Mouse (Mus musculus) ES-E14 (cell line): ENCODE results near the gene Igsf21. TPM values are rescaled to one million over a fixed set of nuclear protein-coding genes. Genes with fewer than 3 reads are reported as not detected.

Experiments used
- DNase-seq: peaks from one replicate; pipeline ENCODE4 v3.0.0-alpha.2; 2013; ENCODE audit warnings: low read depth, low spot score
- H3K27ac ChIP-seq: 2 replicates; pipeline ENCODE4 v1.5.1; 2012; ENCODE audit warnings: low read depth, mild to moderate bottlenecking, low read length, moderate library complexity, mixed read lengths; ENCODE audit not compliant: poor library complexity, insufficient read depth, severe bottlenecking
- H3K36me3 ChIP-seq: 2 replicates; pipeline ENCODE4 v1.6.1; 2012; ENCODE audit warnings: mild to moderate bottlenecking, low read length, moderate library complexity, mixed read lengths; ENCODE audit not compliant: control insufficient read depth, poor library complexity, insufficient read depth, severe bottlenecking
- H3K4me1 ChIP-seq, 2 experiments: fragments of 150-350 bp in 1 of 2; sonication (generic) in 1 of 2; 2 replicates each; pipeline ENCODE4 v1.6.1; 2012; ENCODE audit warnings: low read length in 2 of 2, mild to moderate bottlenecking in 1 of 2, mixed read lengths in 1 of 2; ENCODE audit not compliant: control insufficient read depth in 2 of 2, insufficient read depth in 2 of 2, poor library complexity in 1 of 2
- H3K4me3 ChIP-seq, 2 experiments: fragments of 150-350 bp in 1 of 2; sonication (generic) in 1 of 2; 2 replicates each; pipeline ENCODE4 v1.5.1; 2012; ENCODE audit warnings: low read length in 2 of 2, low read depth in 1 of 2, mild to moderate bottlenecking in 1 of 2, mixed read lengths in 1 of 2; ENCODE audit not compliant: insufficient read depth in 1 of 2, poor library complexity in 1 of 2, severe bottlenecking in 1 of 2
- H3K9ac ChIP-seq: 2 replicates; pipeline ENCODE4 v1.6.1; 2012; ENCODE audit warnings: low read depth, mild to moderate bottlenecking, low read length, mixed read lengths; ENCODE audit not compliant: poor library complexity, insufficient read depth, severe bottlenecking
- H3K9me3 ChIP-seq: fragments of 150-350 bp; sonication (generic); 2 replicates; pipeline ENCODE4 v1.6.1; 2012; ENCODE audit warnings: low read depth, mild to moderate bottlenecking, low read length; ENCODE audit not compliant: control insufficient read depth, insufficient read depth
- CHD2 ChIP-seq: IDR thresholded peaks from 2 replicates; pipeline ENCODE4 v1.6.1; 2014; ENCODE audit warnings: mild to moderate bottlenecking, low read depth, low read length, inconsistent platforms
- HCFC1 ChIP-seq: IDR thresholded peaks from 2 replicates; pipeline ENCODE4 v1.6.1; 2012; ENCODE audit warnings: low read length, inconsistent platforms, borderline replicate concordance; ENCODE audit not compliant: insufficient read depth
- MAFK ChIP-seq: IDR thresholded peaks from 2 replicates; pipeline ENCODE4 v1.6.1; 2014; ENCODE audit warnings: mild to moderate bottlenecking, low read depth, low read length, inconsistent platforms; ENCODE audit not compliant: insufficient read depth
- ZC3H11A ChIP-seq: IDR thresholded peaks from 2 replicates; pipeline ENCODE4 v1.6.1; 2012; ENCODE audit warnings: low read depth, mild to moderate bottlenecking, inconsistent platforms, low read length, borderline replicate concordance
- ZNF384 ChIP-seq: IDR thresholded peaks from 2 replicates; pipeline ENCODE4 v1.6.1; 2012; ENCODE audit warnings: low read depth, low read length, inconsistent platforms
- in situ Hi-C, 2 experiments: fragments of 600-800 bp; cut with MboI; formaldehyde crosslinking; loops; one replicate each; pipeline ENCODE4 v1.15.1; 2025; ENCODE audit warnings: low sequenced_read_pairs in 2 of 2, inconsistent platforms in 1 of 2; ENCODE audit not compliant: unreplicated experiment in 2 of 2
- total RNA-seq: library from RNA; depleted of rRNA; stranded (reverse); fragments of 300-350 nt; gene quantifications from 2 replicates; pipeline ENCODE4 v1.2.3, GENCODE M21; 2012

The Igsf21 gene
- total RNA-seq, 1 experiment, result 2.5 TPM

- in situ Hi-C loops, result no loop called here
Observed at GRCm38 (mm10) chr4:140247006-140248003, 721 bp upstream of the Igsf21 start.

GRCm38 (mm10) chr4:140245286-140246179 lies 1.1 kb downstream of the Igsf21 start:
- Histone ChIP-seq H3K9me3 (no peaks in the 10 kb centered on the region), H3K4me1 (peaks cover 4 to 23% of the 10 kb centered on the region in 2 experiments; a peak in 3 of 4 replicates), H3K9ac (peak overlapping the region; percentile 57), H3K4me3 (peak overlapping the region; percentile 71 to 75), H3K27ac (no peak overlapping the region), H3K36me3 (no peaks in the 10 kb centered on the region)
- no peak for DNase-seq
- in situ Hi-C loops, result no loop called here
- TF ChIP-seq MAFK, result no peak
- TF ChIP-seq CHD2, result no peak
- TF ChIP-seq HCFC1, result no peak
- TF ChIP-seq ZNF384, result no peak
- TF ChIP-seq ZC3H11A, result no peak

More at GRCm38 (mm10) chr4:140247006-140248003, 721 bp upstream of the Igsf21 start:
- TF ChIP-seq ZNF384, result no peak
- TF ChIP-seq MAFK, result no peak
- TF ChIP-seq CHD2, result no peak
- TF ChIP-seq HCFC1, result no peak
- TF ChIP-seq ZC3H11A, result no peak
- no peak for DNase-seq
- Histone ChIP-seq H3K4me3 (peak overlapping the region; percentile 3 to 71; a peak in 3 of 4 replicates), H3K4me1 (peaks cover 4 to 21% of the 10 kb centered on the region in 2 experiments; a peak in 3 of 4 replicates), H3K9ac (no peak overlapping the region), H3K27ac (no peak overlapping the region), H3K9me3 (no peaks in the 10 kb centered on the region), H3K36me3 (no peaks in the 10 kb centered on the region)

DNA sequence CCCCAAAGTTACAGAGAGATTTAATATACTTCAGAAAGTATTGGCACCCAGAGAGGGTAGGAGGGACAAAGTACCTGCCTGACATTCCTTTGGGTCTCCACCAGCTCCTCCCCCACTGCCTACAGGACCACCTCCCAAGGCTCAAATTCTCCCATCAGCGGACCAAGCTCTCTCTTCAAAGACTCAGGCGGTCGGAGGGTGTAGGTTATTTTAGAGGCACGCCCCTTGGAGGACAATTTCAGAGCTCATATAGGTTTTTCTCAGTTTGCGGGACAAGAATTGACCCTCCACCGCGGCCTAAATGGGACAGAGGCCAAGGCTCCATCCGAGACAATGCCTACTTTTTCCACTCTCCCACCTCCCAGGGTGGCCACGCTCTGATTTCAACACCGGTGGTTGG lies 1.7 kb downstream of the Igsf21 start:
- no peak for TF ChIP-seq ZC3H11A
- TF ChIP-seq ZNF384, result no peak
- TF ChIP-seq CHD2, result no peak
- no peak for TF ChIP-seq HCFC1
- TF ChIP-seq MAFK, result no peak
- Histone ChIP-seq H3K27ac (no peak overlapping the region), H3K9me3 (no peaks in the 10 kb centered on the region), H3K4me1 (peaks cover 4 to 23% of the 10 kb centered on the region in 2 experiments; a peak in 3 of 4 replicates), H3K4me3 (peak overlapping the region; percentile 38 to 50), H3K36me3 (no peaks in the 10 kb centered on the region), H3K9ac (no peak overlapping the region)
- DNase-seq, result no peak
- in situ Hi-C loops, result no loop called here

DNA sequence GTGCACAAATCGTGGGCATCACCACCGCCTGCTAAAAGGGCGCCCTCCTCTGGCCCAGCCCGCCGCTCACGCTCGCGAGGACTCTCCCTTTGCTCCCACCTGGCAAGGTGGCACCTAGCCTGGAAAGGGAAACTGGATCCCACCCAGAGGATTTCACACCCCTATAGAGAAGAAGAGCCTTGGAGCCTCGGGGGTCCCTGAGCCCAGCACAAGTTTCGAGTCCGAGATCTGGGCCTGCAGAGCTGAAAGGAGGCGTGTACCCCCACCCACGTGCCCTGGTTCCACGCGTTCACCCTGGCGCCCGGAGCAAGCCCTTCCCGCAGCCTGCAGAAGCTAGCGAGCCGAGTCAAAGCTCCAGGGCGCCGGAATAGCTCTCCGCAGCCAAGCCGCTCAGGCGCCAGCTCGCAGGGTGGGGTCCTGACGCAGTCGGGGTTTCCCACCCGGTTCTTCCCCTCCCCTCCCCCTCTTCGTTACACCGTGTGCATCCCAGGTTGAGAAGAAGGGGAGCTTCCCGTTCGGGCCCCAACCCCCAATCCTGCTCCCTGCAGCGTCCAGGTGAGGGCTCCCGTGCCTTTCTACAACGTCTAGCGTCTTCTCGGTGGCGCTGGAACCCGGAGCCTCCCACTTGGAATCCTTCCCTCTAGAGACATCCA lies 2.3 kb downstream of the Igsf21 start:
- TF ChIP-seq ZC3H11A (no peak), HCFC1 (no peak), ZNF384 (no peak), CHD2 (no peak), MAFK (no peak)
- peak overlapping the region; percentile 40; the same call in 1 of the 2 replicates for H3K9ac ChIP-seq
- H3K9me3 ChIP-seq, result no peaks in the 10 kb centered on the region
- H3K36me3 ChIP-seq, result no peaks in the 10 kb centered on the region
- in situ Hi-C loops, result no loop called here
- peaks cover 5 to 23% of the 10 kb centered on the region in 2 experiments; a peak in 3 of 4 replicates for H3K4me1 ChIP-seq
- no peak overlapping the region for H3K27ac ChIP-seq
- H3K4me3 ChIP-seq, result peak overlapping the region; percentile 38 to 50
- no peak for DNase-seq
